Mouse (Mus musculus): ENCODE results near the gene Slc37a2. TPM values are rescaled to one million over a fixed set of nuclear protein-coding genes. Genes with fewer than 3 reads are reported as not detected.

Gene Slc37a2
- polyA plus RNA-seq, 1 experiment from 2014 or later, result 1.5 TPM

DNA sequence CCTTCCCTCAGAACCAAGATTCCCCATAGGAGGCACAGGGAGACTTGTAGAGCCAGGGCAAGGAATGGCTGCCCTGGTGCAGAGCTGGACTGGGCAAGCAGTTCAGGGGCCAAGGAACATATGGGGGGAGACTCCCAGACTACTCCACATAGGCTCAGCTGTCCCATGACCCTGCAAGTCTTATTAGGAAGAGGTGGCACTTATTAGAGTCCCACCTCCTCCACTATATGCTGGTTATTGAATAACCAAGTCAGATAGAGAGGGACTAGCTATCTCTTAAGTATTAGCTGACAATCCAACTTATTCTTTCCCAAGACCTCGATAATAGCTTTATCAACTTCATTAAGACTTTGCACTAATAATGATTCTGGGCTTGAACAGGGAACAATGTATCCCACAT, 9.7 kb downstream of the Slc37a2 start:
- 86% methylated on average over 1 of the region's 1 CpGs for WGBS (ENCODE audit: insufficient replicate concordance)
- Histone ChIP-seq H3K4me3 (replicated peaks) (no peak overlapping the region), H3K9me3 (replicated peaks) (no peaks in the 10 kb centered on the region), H3K4me1 (replicated peaks) (peaks cover 6% of the 10 kb centered on the region; the same call in 1 of the 2 replicates), H3K36me3 (no peaks in the 10 kb centered on the region), H3K27me3 (no peaks in the 10 kb centered on the region), H3K27ac (no peak overlapping the region), H3K9ac (no peak overlapping the region), H3K4me2 (no peak overlapping the region)
- ATAC-seq (ENCODE audit: low read depth), result no peak
- no peak for DNase-seq

DNA sequence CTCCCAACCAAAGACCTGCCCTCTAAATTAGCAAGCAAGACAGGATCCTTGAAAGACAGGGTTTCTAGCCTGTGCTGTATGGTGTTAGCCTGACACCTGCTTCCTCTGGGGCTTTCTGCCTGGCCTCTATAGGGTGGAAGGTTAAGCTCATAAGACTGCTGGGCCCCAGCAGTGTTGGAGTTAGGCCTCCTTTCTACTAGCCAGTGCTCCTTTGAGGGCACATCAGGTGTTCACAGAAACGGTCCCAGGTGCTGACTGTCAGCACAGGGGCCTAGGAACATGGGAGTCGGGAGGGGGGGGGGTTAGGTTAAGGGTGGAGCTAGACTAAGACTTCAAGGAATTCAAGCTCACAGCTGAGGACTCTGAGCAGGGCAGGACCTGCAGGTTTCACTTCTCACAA, 10.1 kb downstream of the Slc37a2 start:
- Histone ChIP-seq H3K4me1 (replicated peaks) (peaks cover 6% of the 10 kb centered on the region; the same call in 1 of the 2 replicates), H3K36me3 (no peaks in the 10 kb centered on the region), H3K27ac (no peak overlapping the region), H3K27me3 (no peaks in the 10 kb centered on the region), H3K4me3 (replicated peaks) (no peak overlapping the region), H3K9ac (no peak overlapping the region), H3K4me2 (no peak overlapping the region), H3K9me3 (replicated peaks) (no peaks in the 10 kb centered on the region)
- no peak for ATAC-seq (ENCODE audit: low read depth)
- no peak for DNase-seq
- 42% methylated on average over 2 of the region's 2 CpGs for WGBS (ENCODE audit: insufficient replicate concordance)

DNA sequence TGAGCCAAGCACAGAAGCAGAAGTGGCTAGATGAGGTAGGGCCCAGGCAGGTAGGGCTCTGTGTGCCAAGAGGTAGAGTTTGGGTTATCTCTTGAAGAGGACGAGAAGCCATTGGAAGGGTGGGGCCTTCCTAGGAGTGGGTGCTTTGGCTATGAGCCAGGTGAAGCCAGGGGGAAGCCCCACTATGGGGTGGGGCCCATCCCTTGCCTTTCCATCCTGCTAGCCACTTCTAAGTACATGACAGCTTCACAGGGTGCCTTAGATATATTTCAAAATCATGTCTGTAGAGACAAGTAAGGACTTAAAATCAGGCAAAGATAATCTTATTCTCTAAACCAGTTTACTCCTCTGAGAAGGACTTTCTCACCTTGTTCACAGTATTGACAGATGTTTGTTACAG, 10.9 kb downstream of the Slc37a2 start:
- WGBS (ENCODE audit: insufficient replicate concordance), result 39% methylated on average over 1 of the region's 1 CpGs
- ATAC-seq (ENCODE audit: low read depth) (no peak), DNase-seq (no peak)
- Histone ChIP-seq H3K27me3 (no peaks in the 10 kb centered on the region), H3K4me1 (replicated peaks) (peaks cover 6% of the 10 kb centered on the region; the same call in 1 of the 2 replicates), H3K36me3 (no peaks in the 10 kb centered on the region), H3K4me3 (replicated peaks) (no peak overlapping the region), H3K9me3 (replicated peaks) (no peaks in the 10 kb centered on the region), H3K9ac (no peak overlapping the region), H3K27ac (no peak overlapping the region), H3K4me2 (no peak overlapping the region)

- Histone ChIP-seq H3K9me3 (replicated peaks) (no peaks in the 10 kb centered on the region), H3K4me3 (replicated peaks) (no peak overlapping the region), H3K4me1 (replicated peaks) (no peaks in the 10 kb centered on the region; the same call in 1 of the 2 replicates), H3K27ac (no peak overlapping the region), H3K27me3 (no peaks in the 10 kb centered on the region), H3K9ac (no peak overlapping the region), H3K36me3 (no peaks in the 10 kb centered on the region), H3K4me2 (no peak overlapping the region)
- no peak for DNase-seq
- 69% methylated on average over 3 of the region's 3 CpGs for WGBS (ENCODE audit: insufficient replicate concordance)
- ATAC-seq (ENCODE audit: low read depth), result no peak
Observed at GRCm38 (mm10) chr9:37242764-37243163, 12.8 kb downstream of the Slc37a2 start.

DNA sequence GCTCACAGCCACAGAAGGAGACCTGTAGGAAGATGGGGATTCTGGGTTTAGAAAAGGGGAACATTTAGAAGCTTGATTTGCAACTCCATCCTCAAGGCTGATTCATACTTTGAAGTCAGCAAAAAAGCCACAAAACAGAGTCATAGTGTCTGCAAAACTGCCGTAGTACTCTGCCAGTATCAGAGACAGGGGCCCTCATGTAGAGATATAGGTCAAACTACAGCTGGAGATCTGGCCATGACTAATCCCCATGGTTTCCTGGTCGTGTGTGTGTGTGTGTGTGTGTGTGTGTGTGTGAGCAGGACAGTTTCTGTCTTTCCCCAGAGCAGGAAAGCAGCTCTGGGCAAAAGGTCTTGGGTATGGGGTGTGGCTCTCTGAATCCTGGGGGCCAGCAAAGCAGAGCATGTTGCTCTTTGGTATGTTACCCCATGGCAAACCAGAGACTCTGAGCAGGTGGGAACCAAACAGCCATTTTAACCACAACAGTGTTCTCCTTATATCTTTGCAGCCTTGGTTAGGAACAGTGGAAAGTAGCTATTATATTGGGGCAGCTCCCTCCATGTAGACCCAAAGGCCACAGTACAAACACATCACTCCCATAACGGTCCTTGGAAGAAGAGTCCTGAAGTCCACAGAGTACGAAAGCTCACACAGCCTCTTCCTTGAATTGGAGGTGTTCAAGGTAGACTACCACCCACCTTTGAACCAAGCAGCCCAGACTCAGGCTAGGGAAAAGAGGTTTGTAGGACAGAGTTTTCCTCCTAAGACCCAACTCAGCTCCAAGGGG, 19.4 kb downstream of the Slc37a2 start:
- no peak overlapping the region for H3K27ac ChIP-seq
- WGBS (ENCODE audit: insufficient replicate concordance), result 43% methylated on average over 4 of the region's 4 CpGs

GRCm38 (mm10) chr9:37232201-37233195, 23.0 kb downstream of the Slc37a2 start:
- no peak for ATAC-seq (ENCODE audit: low read depth)
- Histone ChIP-seq H3K9ac (no peak overlapping the region), H3K4me3 (replicated peaks) (no peak overlapping the region), H3K36me3 (no peaks in the 10 kb centered on the region), H3K9me3 (replicated peaks) (no peaks in the 10 kb centered on the region), H3K4me2 (no peak overlapping the region), H3K4me1 (replicated peaks) (no peaks in the 10 kb centered on the region), H3K27me3 (no peaks in the 10 kb centered on the region), H3K27ac (no peak overlapping the region)
- 59% methylated on average over 22 of the region's 22 CpGs for WGBS (ENCODE audit: insufficient replicate concordance)
- DNase-seq, result no peak

More for the DNA sequence above, 19.4 kb downstream of the Slc37a2 start:
- no peak overlapping the region for H3K9ac ChIP-seq
- ATAC-seq (ENCODE audit: low read depth) (no peak), DNase-seq (no peak)
- no peaks in the 10 kb centered on the region for H3K9me3 ChIP-seq (replicated peaks)
- no peak overlapping the region for H3K4me3 ChIP-seq (replicated peaks)
- H3K36me3 ChIP-seq, result no peaks in the 10 kb centered on the region
- no peak overlapping the region for H3K4me2 ChIP-seq
- H3K27me3 ChIP-seq, result no peaks in the 10 kb centered on the region
- no peaks in the 10 kb centered on the region for H3K4me1 ChIP-seq (replicated peaks)

DNA sequence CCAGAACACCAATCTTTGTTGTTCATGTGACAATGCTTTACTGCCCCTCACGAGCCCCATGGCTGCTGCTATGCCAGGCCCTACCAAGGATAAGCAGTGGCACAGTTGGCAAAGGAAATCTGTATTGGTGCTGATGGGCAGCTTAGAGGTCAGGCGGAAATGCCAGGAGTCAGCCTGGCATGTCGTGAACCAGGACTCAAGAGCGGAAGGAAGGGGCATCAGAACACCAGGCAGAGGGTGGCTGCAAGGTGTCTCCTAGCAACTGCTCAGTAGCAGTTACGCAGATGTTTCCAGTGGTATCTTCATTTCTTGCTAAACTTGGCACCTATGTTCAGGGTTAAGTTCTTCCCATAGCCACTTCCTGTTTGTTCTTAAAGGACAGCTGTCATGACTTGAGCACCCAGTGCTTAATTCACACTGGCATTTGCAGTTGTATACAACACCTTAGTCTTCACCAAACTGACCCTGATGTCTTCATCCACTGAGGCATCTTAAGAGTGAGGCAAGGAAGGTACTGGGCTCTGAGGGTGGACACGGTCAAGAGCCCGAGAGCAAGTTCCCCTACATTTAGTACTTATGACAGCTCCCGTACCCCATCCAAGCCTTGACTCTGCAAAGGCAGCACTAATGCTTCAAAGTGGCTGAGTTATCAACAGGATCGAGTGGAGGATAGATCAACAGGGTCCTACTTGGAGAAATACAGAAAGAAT, 24.9 kb downstream of the Slc37a2 start:
- ATAC-seq (ENCODE audit: low read depth), result no peak
- Histone ChIP-seq H3K27ac (no peak overlapping the region), H3K27me3 (no peaks in the 10 kb centered on the region), H3K4me2 (no peak overlapping the region), H3K4me3 (replicated peaks) (no peak overlapping the region), H3K9ac (no peak overlapping the region), H3K9me3 (replicated peaks) (no peaks in the 10 kb centered on the region), H3K4me1 (replicated peaks) (no peaks in the 10 kb centered on the region), H3K36me3 (no peaks in the 10 kb centered on the region)
- WGBS (ENCODE audit: insufficient replicate concordance), result 69% methylated on average over 9 of the region's 9 CpGs
- no peak for DNase-seq

GRCm38 (mm10) chr9:37229880-37230325, 25.6 kb downstream of the Slc37a2 start:
- WGBS (ENCODE audit: insufficient replicate concordance), result 0% methylated on average over 1 of the region's 1 CpGs
- ATAC-seq (ENCODE audit: low read depth) (peak; percentile 64), DNase-seq (no peak)
- no peak overlapping the region for H3K4me2 ChIP-seq
- H3K4me1 ChIP-seq (replicated peaks), result no peaks in the 10 kb centered on the region
- H3K36me3 ChIP-seq, result no peaks in the 10 kb centered on the region
- H3K9ac ChIP-seq, result no peak overlapping the region
- no peak overlapping the region for H3K27ac ChIP-seq
- no peak overlapping the region for H3K4me3 ChIP-seq (replicated peaks)
- H3K9me3 ChIP-seq (replicated peaks), result no peaks in the 10 kb centered on the region
- H3K27me3 ChIP-seq, result no peaks in the 10 kb centered on the region

- ATAC-seq (ENCODE audit: low read depth), result no peak
- H3K27ac ChIP-seq, result no peak overlapping the region
- WGBS (ENCODE audit: insufficient replicate concordance), result 57% methylated on average over 1 of the region's 1 CpGs
- no peaks in the 10 kb centered on the region for H3K9me3 ChIP-seq (replicated peaks)
- H3K4me1 ChIP-seq (replicated peaks), result no peaks in the 10 kb centered on the region
- DNase-seq, result no peak
- no peak overlapping the region for H3K4me3 ChIP-seq (replicated peaks)
- H3K27me3 ChIP-seq, result no peaks in the 10 kb centered on the region
- no peak overlapping the region for H3K9ac ChIP-seq
- H3K36me3 ChIP-seq, result no peaks in the 10 kb centered on the region
- no peak overlapping the region for H3K4me2 ChIP-seq
Observed at GRCm38 (mm10) chr9:37225581-37225980, 30.0 kb downstream of the Slc37a2 start.

DNA sequence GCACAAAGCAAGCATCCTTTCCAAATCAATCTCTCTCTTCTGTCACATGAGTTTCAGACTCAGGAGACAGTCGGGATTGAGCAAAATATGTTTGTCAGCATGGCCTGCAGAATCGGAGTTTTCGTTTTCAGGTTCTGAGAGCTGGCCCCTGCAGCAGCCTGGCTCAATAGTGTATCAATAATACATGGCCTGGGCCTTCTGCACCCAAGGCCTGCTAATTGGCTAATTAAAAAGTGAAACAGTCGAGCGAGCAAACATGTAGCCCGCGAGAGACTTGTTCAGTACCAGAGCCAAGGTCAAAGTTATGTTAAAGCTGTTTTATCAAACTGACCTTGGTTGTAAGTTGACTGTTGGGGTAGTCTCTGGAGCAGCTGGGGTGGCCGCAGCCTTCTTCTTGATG, 34.8 kb downstream of the Slc37a2 start:
- Histone ChIP-seq H3K9ac (no peak overlapping the region), H3K4me3 (replicated peaks) (no peak overlapping the region), H3K4me1 (replicated peaks) (no peaks in the 10 kb centered on the region), H3K4me2 (no peak overlapping the region), H3K27me3 (no peaks in the 10 kb centered on the region), H3K36me3 (no peaks in the 10 kb centered on the region), H3K27ac (no peak overlapping the region), H3K9me3 (replicated peaks) (no peaks in the 10 kb centered on the region)
- WGBS (ENCODE audit: insufficient replicate concordance), result 75% methylated on average over 8 of the region's 8 CpGs
- DNase-seq (no peak), ATAC-seq (ENCODE audit: low read depth) (no peak)

Measured in liver, embryonic 13.5 days (tissue).